Mouse (Mus musculus): Measurements from ENCODE around the gene Camk1d. TPM values are rescaled to one million over a fixed set of nuclear protein-coding genes. Genes with fewer than 3 reads are reported as not detected.

The Camk1d gene
- polyA plus RNA-seq, 1 experiment from 2014 or later, result 1.8 TPM

DNA sequence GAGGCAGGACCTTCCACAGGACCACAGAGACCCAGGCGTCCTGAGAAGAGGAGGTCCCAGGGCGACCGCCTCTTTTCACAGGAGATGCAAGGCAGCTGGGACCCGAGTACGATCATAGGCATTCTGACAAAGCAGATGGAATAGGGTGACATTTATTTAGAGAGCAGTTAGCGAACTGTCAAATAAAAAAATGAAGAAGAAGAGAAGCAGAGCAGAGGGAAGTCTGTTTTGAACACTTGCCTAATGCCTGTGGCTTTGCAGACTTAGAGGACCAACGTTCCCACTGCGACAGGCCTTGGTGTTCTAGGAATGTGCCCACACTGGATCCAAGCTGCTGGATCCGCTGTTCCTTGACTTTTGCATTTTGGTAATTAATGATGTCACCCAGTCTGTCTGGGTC is 259.5 kb downstream of the Camk1d start:
- no peaks in the 10 kb centered on the region for H3K36me3 ChIP-seq
- WGBS, result 83% methylated on average over 9 of the region's 9 CpGs
- H3K4me3 ChIP-seq, result no peak overlapping the region
- no peaks in the 10 kb centered on the region for H3K4me1 ChIP-seq (replicated peaks)
- H3K27me3 ChIP-seq (ENCODE audit: insufficient read depth, poor library complexity, severe bottlenecking), result no peaks in the 10 kb centered on the region
- no peak overlapping the region for H3K27ac ChIP-seq
- no peaks in the 10 kb centered on the region for H3K9me3 ChIP-seq
- no peak for DNase-seq (ENCODE audit: low spot score)

GRCm38 (mm10) chr2:5451654-5452053 is 262.7 kb downstream of the Camk1d start:
- DNase-seq (ENCODE audit: low spot score), result no peak
- H3K9me3 ChIP-seq, result no peaks in the 10 kb centered on the region
- 94% methylated on average over 2 of the region's 2 CpGs for WGBS

DNA sequence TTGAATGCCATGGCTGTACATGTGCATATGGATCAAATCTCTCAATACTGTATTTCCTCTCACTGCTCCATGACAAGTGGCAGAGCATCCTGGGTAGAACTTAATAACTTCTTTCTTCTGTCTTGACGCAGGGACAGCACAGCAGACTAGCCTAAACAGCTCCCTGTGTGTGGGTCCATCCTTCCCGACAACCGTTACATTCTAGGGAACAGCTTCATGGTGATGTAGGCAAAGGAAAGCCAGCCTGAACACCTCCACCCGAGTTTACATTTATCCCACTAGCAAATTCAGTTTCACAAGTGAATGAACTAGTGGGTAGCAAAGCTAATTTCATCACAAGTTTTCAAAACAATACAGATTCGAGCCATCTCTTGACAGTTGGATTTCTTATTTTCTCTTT is 269.0 kb downstream of the Camk1d start:
- Histone ChIP-seq H3K27me3 (ENCODE audit: insufficient read depth, poor library complexity, severe bottlenecking) (no peaks in the 10 kb centered on the region), H3K27ac (no peak overlapping the region), H3K36me3 (no peaks in the 10 kb centered on the region), H3K4me3 (no peak overlapping the region), H3K4me1 (replicated peaks) (no peaks in the 10 kb centered on the region), H3K9me3 (no peaks in the 10 kb centered on the region)
- WGBS, result 84% methylated on average over 5 of the region's 5 CpGs
- no peak for DNase-seq (ENCODE audit: low spot score)

More at GRCm38 (mm10) chr2:5451654-5452053, 262.7 kb downstream of the Camk1d start:
- no peak overlapping the region for H3K27ac ChIP-seq
- no peak overlapping the region for H3K4me3 ChIP-seq
- no peaks in the 10 kb centered on the region for H3K4me1 ChIP-seq (replicated peaks)
- H3K27me3 ChIP-seq (ENCODE audit: insufficient read depth, poor library complexity, severe bottlenecking), result no peaks in the 10 kb centered on the region
- no peaks in the 10 kb centered on the region for H3K36me3 ChIP-seq

- no peaks in the 10 kb centered on the region for H3K27me3 ChIP-seq (ENCODE audit: insufficient read depth, poor library complexity, severe bottlenecking)
- WGBS, result 59% methylated on average over 2 of the region's 2 CpGs
- H3K9me3 ChIP-seq, result no peaks in the 10 kb centered on the region
- H3K4me1 ChIP-seq (replicated peaks), result 0 out of 2 replicates have a peak, but pooled peaks cover under 1% of the 10 kb centered on the region
- no peaks in the 10 kb centered on the region for H3K36me3 ChIP-seq
- DNase-seq (ENCODE audit: low spot score), result no peak
- no peak overlapping the region for H3K27ac ChIP-seq
- no peak overlapping the region for H3K4me3 ChIP-seq
Measured at GRCm38 (mm10) chr2:5437690-5438089, 276.6 kb downstream of the Camk1d start.

DNA sequence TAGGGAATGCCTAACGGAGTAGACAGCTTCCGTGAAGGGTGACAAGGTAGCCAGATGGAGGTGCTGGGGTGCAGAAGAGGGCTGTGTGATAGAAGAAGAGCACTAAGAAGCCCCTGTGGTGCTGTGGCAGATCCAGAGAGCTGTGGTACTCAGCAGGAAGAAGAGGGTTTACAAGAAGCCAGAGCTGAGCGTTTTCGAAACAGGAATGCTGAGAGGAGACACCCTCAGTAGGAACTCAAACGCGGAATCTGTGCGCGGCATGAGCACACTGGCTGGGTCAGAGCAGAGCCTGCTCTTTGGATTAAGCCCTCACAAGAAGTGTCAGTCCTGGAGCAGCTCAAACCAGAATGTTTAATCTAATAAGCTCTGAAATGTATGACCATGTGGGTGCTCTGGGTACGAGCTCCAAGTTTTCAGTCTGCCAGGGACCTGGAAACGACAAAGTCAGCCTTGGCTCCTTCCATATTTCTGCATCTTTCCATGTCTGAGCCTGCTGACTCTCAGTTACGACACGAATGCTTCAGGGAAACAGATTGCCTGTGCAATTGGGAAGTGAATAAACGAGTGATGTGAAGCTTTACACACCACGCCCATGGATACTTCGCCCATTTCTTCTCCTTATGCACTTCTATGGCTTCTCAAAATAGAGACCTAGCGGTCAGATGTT is 278.6 kb downstream of the Camk1d start:
- DNase-seq (ENCODE audit: low spot score), result no peak
- H3K9me3 ChIP-seq, result no peaks in the 10 kb centered on the region
- WGBS, result 84% methylated on average over 16 of the region's 16 CpGs
- no peaks in the 10 kb centered on the region for H3K27me3 ChIP-seq (ENCODE audit: insufficient read depth, poor library complexity, severe bottlenecking)
- H3K27ac ChIP-seq, result no peak overlapping the region
- no peak overlapping the region for H3K4me3 ChIP-seq
- H3K4me1 ChIP-seq (replicated peaks), result 0 out of 2 replicates have a peak, but pooled peaks cover 3% of the 10 kb centered on the region
- no peaks in the 10 kb centered on the region for H3K36me3 ChIP-seq

DNA sequence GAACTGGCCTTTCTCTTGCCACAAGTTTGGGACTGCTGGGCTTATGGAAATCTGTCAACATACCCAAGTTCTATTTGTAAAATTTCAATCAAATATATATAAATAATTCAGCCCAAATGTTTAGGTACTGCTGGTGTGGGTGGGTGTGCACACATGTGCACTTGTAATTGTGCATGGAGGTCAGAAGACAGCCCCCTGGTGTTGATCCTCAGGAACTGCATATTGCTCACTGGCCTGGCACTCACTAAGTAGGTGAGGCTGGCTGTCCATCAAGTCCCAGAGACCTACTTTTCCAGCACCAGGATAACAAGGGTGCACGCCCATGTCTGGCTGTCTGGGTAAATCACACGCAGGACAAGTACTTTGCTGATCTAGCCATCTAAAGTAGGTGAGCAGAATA is 283.0 kb downstream of the Camk1d start:
- H3K4me1 ChIP-seq (replicated peaks), result peaks cover 10% of the 10 kb centered on the region
- H3K27ac ChIP-seq, result no peak overlapping the region
- H3K27me3 ChIP-seq (ENCODE audit: insufficient read depth, poor library complexity, severe bottlenecking), result no peaks in the 10 kb centered on the region
- H3K9me3 ChIP-seq, result no peaks in the 10 kb centered on the region
- no peaks in the 10 kb centered on the region for H3K36me3 ChIP-seq
- no peak overlapping the region for H3K4me3 ChIP-seq
- WGBS, result 45% methylated on average over 2 of the region's 2 CpGs
- DNase-seq (ENCODE audit: low spot score), result peak; percentile 21

GRCm38 (mm10) chr2:5429921-5430320 is 284.4 kb downstream of the Camk1d start:
- H3K4me1 ChIP-seq (replicated peaks), result peaks cover 15% of the 10 kb centered on the region
- no peaks in the 10 kb centered on the region for H3K36me3 ChIP-seq
- H3K4me3 ChIP-seq, result no peak overlapping the region
- no peaks in the 10 kb centered on the region for H3K27me3 ChIP-seq (ENCODE audit: insufficient read depth, poor library complexity, severe bottlenecking)
- WGBS, result 60% methylated on average over 8 of the region's 8 CpGs
- H3K27ac ChIP-seq, result no peak overlapping the region
- 0 out of 2 replicates have a peak, but pooled peaks cover under 1% of the 10 kb centered on the region for H3K9me3 ChIP-seq
- DNase-seq (ENCODE audit: low spot score), result no peak

- WGBS, result 31% methylated on average over 2 of the region's 2 CpGs
- no peaks in the 10 kb centered on the region for H3K36me3 ChIP-seq
- no peaks in the 10 kb centered on the region for H3K27me3 ChIP-seq (ENCODE audit: insufficient read depth, poor library complexity, severe bottlenecking)
- H3K4me1 ChIP-seq (replicated peaks), result peaks cover 12% of the 10 kb centered on the region
- H3K27ac ChIP-seq, result no peak overlapping the region
- H3K4me3 ChIP-seq, result no peak overlapping the region
- no peak for DNase-seq (ENCODE audit: low spot score)
- 0 out of 2 replicates have a peak, but pooled peaks cover 3% of the 10 kb centered on the region for H3K9me3 ChIP-seq
Measured at GRCm38 (mm10) chr2:5426110-5426509, 288.2 kb downstream of the Camk1d start.

GRCm38 (mm10) chr2:5425612-5426011 is 288.7 kb downstream of the Camk1d start:
- no peak overlapping the region for H3K4me3 ChIP-seq
- H3K36me3 ChIP-seq, result no peaks in the 10 kb centered on the region
- DNase-seq (ENCODE audit: low spot score), result no peak
- 87% methylated on average over 3 of the region's 3 CpGs for WGBS
- peaks cover 12% of the 10 kb centered on the region for H3K4me1 ChIP-seq (replicated peaks)
- H3K27ac ChIP-seq, result no peak overlapping the region
- 0 out of 2 replicates have a peak, but pooled peaks cover 3% of the 10 kb centered on the region for H3K9me3 ChIP-seq
- no peaks in the 10 kb centered on the region for H3K27me3 ChIP-seq (ENCODE audit: insufficient read depth, poor library complexity, severe bottlenecking)

- 79% methylated on average over 5 of the region's 5 CpGs for WGBS
- Histone ChIP-seq H3K27me3 (ENCODE audit: insufficient read depth, poor library complexity, severe bottlenecking) (no peaks in the 10 kb centered on the region), H3K4me1 (replicated peaks) (no peaks in the 10 kb centered on the region), H3K4me3 (no peak overlapping the region), H3K27ac (no peak overlapping the region), H3K9me3 (0 out of 2 replicates have a peak, but pooled peaks cover 3% of the 10 kb centered on the region), H3K36me3 (no peaks in the 10 kb centered on the region)
- DNase-seq (ENCODE audit: low spot score), result no peak
Measured at GRCm38 (mm10) chr2:5420621-5421196, 293.6 kb downstream of the Camk1d start.

- Histone ChIP-seq H3K27ac (no peak overlapping the region), H3K4me1 (replicated peaks) (no peaks in the 10 kb centered on the region), H3K36me3 (no peaks in the 10 kb centered on the region), H3K27me3 (ENCODE audit: insufficient read depth, poor library complexity, severe bottlenecking) (no peaks in the 10 kb centered on the region), H3K4me3 (no peak overlapping the region), H3K9me3 (no peaks in the 10 kb centered on the region)
- WGBS, result 89% methylated on average over 4 of the region's 4 CpGs
- DNase-seq (ENCODE audit: low spot score), result no peak
Measured at GRCm38 (mm10) chr2:5418802-5419201, 295.5 kb downstream of the Camk1d start.

DNA sequence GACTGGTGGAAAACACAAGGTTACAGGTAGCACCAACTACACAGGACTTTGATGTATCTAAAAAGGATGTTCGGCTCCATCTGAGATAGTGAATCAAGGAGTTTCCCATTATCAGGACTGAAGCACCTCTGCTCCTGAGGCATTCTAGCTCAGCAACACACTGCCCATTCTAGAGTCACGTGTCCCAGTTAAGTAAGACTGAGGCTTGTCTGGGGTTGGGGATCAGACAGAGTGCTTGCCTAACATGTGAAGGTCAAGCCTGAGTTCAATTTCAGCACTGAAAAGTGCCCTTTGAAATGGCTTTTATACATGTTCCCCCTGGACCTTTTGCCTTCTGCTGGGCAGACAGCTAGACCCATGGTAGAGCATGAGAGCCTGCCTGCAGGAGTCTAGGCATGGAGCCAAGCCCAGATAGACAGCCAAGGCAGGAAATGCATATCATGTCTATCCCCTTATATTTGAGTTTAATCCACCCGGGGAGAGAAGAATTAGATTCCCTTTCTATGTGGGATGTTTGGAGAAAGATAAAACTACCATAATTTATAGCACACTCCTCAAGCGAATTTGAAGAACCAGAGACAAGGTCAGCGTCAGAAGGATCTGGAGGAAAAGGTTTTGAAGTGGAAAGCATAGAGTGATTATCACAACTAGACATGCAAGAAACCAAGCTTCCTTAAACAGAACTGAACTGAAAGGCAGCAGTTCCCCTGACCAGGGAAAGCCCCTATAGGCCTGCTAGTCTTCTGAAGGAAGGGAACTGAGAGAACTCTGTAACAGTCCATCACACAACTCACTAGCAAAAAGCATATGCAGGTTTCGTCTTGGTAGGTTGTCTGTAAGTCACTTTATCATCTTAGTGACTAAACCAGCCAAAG is 296.9 kb downstream of the Camk1d start:
- Histone ChIP-seq H3K9me3 (no peaks in the 10 kb centered on the region), H3K36me3 (no peaks in the 10 kb centered on the region), H3K27ac (no peak overlapping the region), H3K27me3 (ENCODE audit: insufficient read depth, poor library complexity, severe bottlenecking) (no peaks in the 10 kb centered on the region), H3K4me3 (no peak overlapping the region), H3K4me1 (replicated peaks) (no peaks in the 10 kb centered on the region)
- WGBS, result 87% methylated on average over 6 of the region's 6 CpGs
- no peak for DNase-seq (ENCODE audit: low spot score)

DNA sequence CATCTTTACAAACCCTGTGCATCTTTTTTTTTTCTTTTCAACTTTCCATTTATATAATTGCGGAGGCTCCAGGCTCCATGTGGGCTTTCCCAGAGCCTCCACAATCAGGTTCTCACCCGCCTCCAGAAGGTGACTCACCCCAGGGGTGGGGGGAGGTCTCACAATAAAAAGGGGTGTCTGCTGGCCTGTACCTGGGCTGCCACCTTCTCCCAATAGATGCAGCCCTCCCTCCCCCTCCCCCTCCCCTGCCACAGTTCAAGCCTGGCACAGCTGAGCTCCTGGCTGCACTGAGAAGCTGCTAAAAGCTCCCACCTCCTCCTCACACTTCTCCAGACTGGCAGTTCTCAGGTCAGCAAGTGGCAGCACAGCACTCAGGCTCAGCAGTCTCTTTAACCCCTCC is 302.5 kb downstream of the Camk1d start:
- Histone ChIP-seq H3K27ac (no peak overlapping the region), H3K27me3 (ENCODE audit: insufficient read depth, poor library complexity, severe bottlenecking) (no peaks in the 10 kb centered on the region), H3K4me3 (no peak overlapping the region), H3K9me3 (no peaks in the 10 kb centered on the region), H3K4me1 (replicated peaks) (peaks cover 5% of the 10 kb centered on the region; the same call in 1 of the 2 replicates), H3K36me3 (no peaks in the 10 kb centered on the region)
- no peak for DNase-seq (ENCODE audit: low spot score)
- WGBS, result 64% methylated on average over 2 of the region's 2 CpGs
